In the genomic region with DNA sequence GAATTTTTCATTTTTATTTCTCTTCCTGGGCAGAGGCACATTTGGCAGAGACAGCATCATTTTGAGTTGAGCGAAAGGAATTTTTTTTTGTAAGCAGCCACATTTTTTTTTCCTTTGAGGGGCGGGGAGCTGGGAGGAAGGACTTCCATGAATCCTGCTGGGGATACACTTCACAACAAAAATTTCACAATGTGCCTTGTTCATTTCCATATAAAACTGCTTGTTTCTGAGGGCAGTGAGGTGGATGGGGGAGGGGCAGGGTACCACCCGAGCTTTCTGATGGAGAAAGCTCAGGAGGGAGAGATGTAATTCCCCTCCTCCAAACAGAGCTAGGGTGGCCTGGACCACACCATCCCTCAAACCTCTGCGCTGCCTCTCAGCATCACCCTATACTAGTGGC, we compare ENCODE assay signal across 27 mouse cellular contexts. TPM values are rescaled to one million over a fixed set of nuclear protein-coding genes. Genes with fewer than 3 reads are reported as not detected.
DNase-seq lines count a peak whose midpoint lies in the region; ATAC-seq lines count a peak whose summit lies in the region.
"Had no signal": no experiment of that assay in that cellular context is flagged by ENCODE, and none has a peak within 500 bp of the region (broad histone marks: within the 10 kb centered on the region; RNA-seq: fewer than 3 reads in every experiment).

No protein-coding gene starts in this region.

- H3K27ac ChIP-seq in heart, embryonic 12.5 days (ENCODE audit: poor library complexity, severe bottlenecking): no peak overlapping the region
- H3K27ac ChIP-seq: liver, embryonic 14.5 days; midbrain, embryonic 12.5 days had no signal

- WGBS in heart, embryonic 12.5 days: 67% methylated on average over 4 of the region's 4 CpGs

- 0 out of 2 replicates have a peak, but pooled peaks cover 5% of the 10 kb centered on the region for H3K27me3 ChIP-seq in heart, embryonic 12.5 days (replicated peaks)
- H3K27me3 ChIP-seq: midbrain, embryonic 12.5 days had no signal

- no peaks in the 10 kb centered on the region for H3K4me1 ChIP-seq in heart, embryonic 12.5 days (replicated peaks)
- H3K4me1 ChIP-seq: megakaryocyte, embryonic 14.5 days had no signal

- H3K36me3 ChIP-seq in heart, embryonic 12.5 days: no peaks in the 10 kb centered on the region
- H3K36me3 ChIP-seq: midbrain, embryonic 12.5 days had no signal

- no peak overlapping the region for H3K9ac ChIP-seq in heart, embryonic 12.5 days
- H3K9ac ChIP-seq: liver, embryonic 14.5 days; midbrain, embryonic 12.5 days had no signal

- no peak overlapping the region for H3K4me3 ChIP-seq in heart, embryonic 12.5 days
- H3K4me3 ChIP-seq: megakaryocyte, embryonic 14.5 days; midbrain, embryonic 12.5 days had no signal

- DNase-seq in adrenal gland, postnatal 10 days: peak; percentile 7
- DNase-seq in adrenal gland, adult 2 months: no peak
- peak; percentile 90 for DNase-seq in heart, adult 11 months
- DNase-seq in lung, postnatal 36 days: peak; percentile 22
- DNase-seq in lung, postnatal 14 days: no peak
- DNase-seq in Muller cell, postnatal 12 days (ENCODE audit: inconsistent ontology term): no peak
- DNase-seq: cerebellum, adult 2 months; cerebellum, postnatal 14 days; gastrocnemius, postnatal 14 days; heart, postnatal 14 days; kidney, adult 9 months; kidney, postnatal 10 days; layer of hippocampus, postnatal 36 days; liver; lung, adult 2 months; right cerebral cortex, postnatal 25 days; spleen, adult 18-20 months; thymus, postnatal 14 days had no signal

- H3K9me3 ChIP-seq in heart, embryonic 12.5 days (replicated peaks): no peaks in the 10 kb centered on the region
- H3K9me3 ChIP-seq: megakaryocyte, embryonic 14.5 days; midbrain, embryonic 12.5 days had no signal

- no peak overlapping the region for H3K4me2 ChIP-seq in heart, embryonic 12.5 days
- H3K4me2 ChIP-seq: midbrain, embryonic 12.5 days had no signal

- no peak for ATAC-seq in heart, embryonic 12.5 days (ENCODE audit: insufficient number of reproducible peaks, low FRiP score)
- ATAC-seq: forebrain, embryonic 14.5 days; intestine, postnatal 0 days; Patski had no signal

RNA-seq across cellular contexts. Expression of a gene that starts 22.6 kb away (rescaled TPM):
- 1 to 10 TPM; 6.3 to 7.1 TPM for total RNA-seq in adrenal gland, postnatal 10 days (2021)
- total RNA-seq in adrenal gland, adult 2 months (2021): 1 to 10 TPM; 3.8 to 8.6 TPM
- polyA plus RNA-seq in adrenal gland, adult 2 months (2012; rRNA removed): 2.4 and 2.5 TPM in 2 replicates
- polyA plus RNA-seq in heart, embryonic 12.5 days (2016; fragmentation: Nextera tagmentation; extraction: Ambion mirVana): 0.31 and 0.54 TPM in 2 replicates
- total RNA-seq: monocyte, adult 5-6 weeks had no signal
- polyA plus RNA-seq: limb, embryonic 11.5 days had no signal

Comparison
In these comparisons a context has a peak if more than half of its experiments do, and no peak if none do; other contexts are left out.
1. DNase-seq: peak in adrenal gland, postnatal 10 days (single experiment), heart, adult 11 months (single experiment) and lung, postnatal 36 days (single experiment); none in adrenal gland, adult 2 months (single experiment), lung, postnatal 14 days (single experiment) and Muller cell, postnatal 12 days (single experiment).